Mouse (Mus musculus) CD4-positive, CD25-positive, alpha-beta regulatory T cell, adult 4 months (primary cell): Measurements from ENCODE around the gene Ern2. TPM values are rescaled to one million over a fixed set of nuclear protein-coding genes. Genes with fewer than 3 reads are reported as not detected.

Experiments
- ATAC-seq: one replicate; pipeline ENCODE4 v1.8.0; 2017
- polyA plus RNA-seq, 2 experiments: library from polyadenylated mRNA; unstranded; fragments of 100-300 nt; shearing (Covaris generic); gene quantifications; one replicate each; pipeline ENCODE4 v1.2.1; 2017

The Ern2 gene
- polyA plus RNA-seq, 2 experiments from 2014 or later = 0.11 TPM; not detected in 1

- ATAC-seq = peak; percentile 84
Observed at GRCm38 (mm10) chr7:122158915-122159902, 26.8 kb downstream of the Ern2 start, which contains the start of gene Plk1. TSS of gene Plk1 (plus strand) at chr7:122159439.

- ATAC-seq = no peak
Observed at GRCm38 (mm10) chr7:122158488-122158887, 27.5 kb downstream of the Ern2 start.

- no peak for ATAC-seq
Observed at GRCm38 (mm10) chr7:122152473-122152872, 33.5 kb downstream of the Ern2 start.

DNA sequence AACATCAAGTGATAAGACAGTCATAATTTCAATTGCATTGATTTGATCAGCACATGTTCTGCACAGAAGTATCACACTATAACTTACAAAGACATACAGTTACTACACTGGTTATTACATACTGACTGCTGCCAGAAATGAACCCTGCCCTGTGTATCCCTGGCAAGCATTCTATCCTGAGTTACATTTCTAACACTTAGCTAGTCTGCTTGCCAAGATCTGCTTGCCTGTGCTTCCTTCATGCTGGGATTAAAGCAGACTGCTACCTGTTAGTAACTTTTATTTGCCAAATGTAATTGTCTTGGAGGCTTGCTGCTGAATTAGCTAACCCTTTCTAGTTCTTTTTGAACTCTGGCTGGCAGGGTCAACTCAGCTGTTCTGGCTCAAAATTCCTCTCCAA is 45.0 kb downstream of the Ern2 start:
- no peak for ATAC-seq

- ATAC-seq = no peak
Observed at GRCm38 (mm10) chr7:122138190-122138589, 47.8 kb downstream of the Ern2 start.

- no peak for ATAC-seq
Observed at GRCm38 (mm10) chr7:122137071-122137470, 48.9 kb downstream of the Ern2 start.

- ATAC-seq = no peak
Observed at GRCm38 (mm10) chr7:122135070-122135469, 50.9 kb downstream of the Ern2 start.

DNA sequence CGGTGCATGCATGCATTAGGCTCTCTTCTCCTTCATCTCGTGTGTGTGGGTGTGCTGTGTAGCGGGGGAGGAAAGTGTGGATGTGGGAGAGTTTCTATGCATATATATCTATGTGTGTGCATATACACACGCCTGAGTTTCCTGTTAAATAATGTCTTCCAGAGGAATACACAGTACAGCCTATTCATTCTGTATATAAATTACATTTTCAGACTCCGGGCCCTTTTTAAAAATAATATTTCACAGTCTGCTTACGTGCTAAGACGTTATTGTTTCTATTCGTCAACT is 52.7 kb downstream of the Ern2 start:
- no peak for ATAC-seq

DNA sequence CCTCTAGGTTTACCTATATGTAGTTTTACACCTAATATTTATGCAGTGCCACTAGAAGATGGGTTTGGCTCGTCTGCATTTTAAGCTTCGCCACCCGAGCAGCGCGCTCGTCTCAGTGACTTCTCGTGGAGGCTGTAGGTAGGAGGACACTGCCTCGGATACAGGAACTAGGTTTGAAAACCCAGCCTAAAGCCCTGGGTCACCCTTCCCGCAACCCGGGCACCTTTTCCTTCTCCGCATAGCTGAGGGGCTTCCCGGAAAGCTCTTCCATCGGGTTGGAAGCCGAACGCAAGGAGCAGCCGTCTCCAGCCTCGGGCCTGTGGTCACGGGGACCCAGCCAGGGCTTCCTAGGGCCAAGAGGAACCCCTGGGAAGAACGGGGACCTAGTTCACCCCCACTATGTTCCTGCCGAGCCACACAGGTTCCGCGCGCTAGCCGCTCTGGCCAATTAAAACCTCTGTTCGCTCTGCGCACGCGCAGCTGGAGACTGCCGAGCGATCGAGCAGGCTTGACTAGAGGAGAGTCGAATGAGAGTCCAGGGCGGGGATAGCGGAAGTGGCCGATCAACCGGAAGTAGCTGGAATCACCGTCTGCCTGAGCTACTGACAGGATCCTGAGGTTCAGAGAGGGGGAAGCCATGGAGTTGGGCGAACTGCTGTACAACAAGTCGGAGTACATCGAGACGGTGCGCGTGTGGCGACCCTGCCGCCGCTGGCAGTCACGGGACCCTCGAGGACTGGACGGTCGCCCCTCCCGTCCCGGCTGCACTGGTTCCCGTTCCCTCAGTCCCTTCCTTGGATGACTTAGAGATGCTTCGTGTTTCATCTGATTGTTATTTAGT is 53.3 kb downstream of the Ern2 start, which contains the start of the genes Palb2 and Dctn5:
Palb2 (minus strand) TSS at position 489 of the 841 bp plus-strand sequence.
Dctn5 (plus strand) TSS at position 545 of the 841 bp plus-strand sequence.
- peak; percentile 96 for ATAC-seq

DNA sequence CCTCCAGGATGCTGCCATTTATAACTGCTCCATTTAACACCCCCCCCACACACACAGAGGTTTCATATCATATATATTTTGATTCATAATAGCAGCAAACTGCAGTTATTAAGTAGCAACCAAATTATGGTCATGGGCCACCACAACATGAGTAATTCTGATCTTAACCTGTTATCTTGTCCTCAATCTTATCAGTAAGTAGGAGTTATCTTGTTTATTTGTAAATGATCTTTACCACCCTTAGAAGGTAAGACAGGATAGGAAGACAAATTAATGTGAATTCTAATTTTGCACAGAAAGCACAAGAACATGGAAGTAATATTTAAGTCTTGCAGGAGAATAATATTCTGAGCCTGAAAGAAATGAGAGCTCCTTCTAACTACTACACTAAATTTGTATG is 54.2 kb downstream of the Ern2 start:
- ATAC-seq = no peak

GRCm38 (mm10) chr7:122126946-122127345 is 59.1 kb downstream of the Ern2 start:
- no peak for ATAC-seq

- ATAC-seq = no peak
Observed at GRCm38 (mm10) chr7:122125636-122126035, 60.4 kb downstream of the Ern2 start.

- ATAC-seq = no peak
Observed at GRCm38 (mm10) chr7:122123518-122123917, 62.5 kb downstream of the Ern2 start.

Other genes starting within 250 kb of the Ern2 start
- 10 to 100 TPM in 1 of 2 experiments, 1 to 10 TPM in 1; 7.4 to 14.7 TPM for gene Cog7, start 204.5 kb downstream of the Ern2 start, polyA plus RNA-seq
- 1 to 10 TPM; 1.1 to 1.8 TPM for gene Gga2, start 165.0 kb downstream of the Ern2 start, polyA plus RNA-seq
- 10 to 100 TPM; 10.2 to 10.4 TPM for gene Ubfd1, start 119.0 kb downstream of the Ern2 start, polyA plus RNA-seq
- 1 to 10 TPM; 6.6 to 7.5 TPM for gene Ears2, start 118.9 kb downstream of the Ern2 start, polyA plus RNA-seq
- gene Ndufab1, start 84.3 kb downstream of the Ern2 start, polyA plus RNA-seq = 100 to 1,000 TPM; 117 to 166 TPM
- 10 to 100 TPM in 1 of 2 experiments, 1 to 10 TPM in 1; 10.0 to 12.7 TPM for gene Palb2, start 53.2 kb downstream of the Ern2 start, polyA plus RNA-seq
- gene Dctn5, start 53.2 kb downstream of the Ern2 start, polyA plus RNA-seq = 100 to 1,000 TPM in 1 of 2 experiments, 10 to 100 TPM in 1; 97.3 to 118 TPM
- 10 to 100 TPM in 1 of 2 experiments, 1 to 10 TPM in 1; 5.3 to 17.9 TPM for gene Plk1, start 26.8 kb downstream of the Ern2 start, polyA plus RNA-seq
- gene Chp2, start 33.3 kb upstream of the Ern2 start, polyA plus RNA-seq = not detected
- 10 to 100 TPM; 64.4 to 70.8 TPM for gene Prkcb, start 102.5 kb upstream of the Ern2 start, polyA plus RNA-seq